Mouse (Mus musculus): Measurements from ENCODE around the gene C130050O18Rik.

DNA sequence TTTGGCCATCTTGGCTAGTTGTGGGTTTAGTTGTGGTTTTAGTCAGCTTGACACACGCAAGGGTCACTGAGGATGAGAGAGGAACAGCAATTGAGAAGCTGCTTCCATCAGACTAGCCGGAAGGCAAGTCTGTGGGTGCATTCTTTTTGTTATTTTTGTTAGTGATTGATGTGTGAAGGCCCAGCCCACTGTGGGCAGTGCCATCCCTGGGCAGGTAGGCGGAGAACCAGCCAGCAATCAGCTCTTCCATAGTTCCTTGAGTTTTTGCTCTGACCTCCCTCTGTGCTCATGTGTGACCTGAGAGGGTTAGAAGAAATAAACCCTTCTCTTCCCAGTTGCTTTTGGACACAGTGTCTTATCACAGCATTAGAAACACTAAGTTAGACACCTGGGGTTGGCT is 32.0 kb upstream of the C130050O18Rik start:
- TF ChIP-seq CTCF (IDR thresholded peaks at IDR 0.05; ENCODE audit: control insufficient read depth, insufficient read depth, insufficient replicate concordance, low read depth, low read length) (no peak), POLR2A (IDR thresholded peaks at IDR 0.05; ENCODE audit: control insufficient read depth, low read depth, low read length) (no peak)

Measured in testis, adult 2 months (tissue).